Mouse (Mus musculus) neutrophil, adult 83 days (primary cell): ENCODE results near the gene Lrrc18. TPM values are rescaled to one million over a fixed set of nuclear protein-coding genes. Genes with fewer than 3 reads are reported as not detected.

ENCODE experiments used
- total RNA-seq, 2 experiments: library from RNA; stranded (reverse); gene quantifications; one replicate each; pipeline ENCODE4 v1.2.4; 2023

Gene Lrrc18
- total RNA-seq = not detected

GRCm38 (mm10) chr14:32991082-32991481, at the start of gene Lrrc18:
TSS of gene Lrrc18 (plus strand) at chr14:32991382.

Other genes with a start within 250 kb of the Lrrc18 start
- 1 to 10 TPM; 2.1 to 5.8 TPM for gene Tmem273, start 205.4 kb upstream of the Lrrc18 start, total RNA-seq
- not detected for gene Fam170b, start 157.4 kb upstream of the Lrrc18 start, total RNA-seq
- gene Vstm4, start 134.6 kb upstream of the Lrrc18 start, total RNA-seq = under 1 TPM in 1 of 2 experiments, not detected in 1; 0.15 TPM
- gene Wdfy4, start 194.1 kb downstream of the Lrrc18 start, total RNA-seq = 100 to 1,000 TPM; 116 to 155 TPM
- gene Arhgap22, start 222.6 kb downstream of the Lrrc18 start, total RNA-seq = under 1 TPM; 0.75 to 0.86 TPM